Mouse (Mus musculus) limb, embryonic 11.5 days (tissue): ENCODE data around the gene Actl9. TPM values are rescaled to one million over a fixed set of nuclear protein-coding genes. Genes with fewer than 3 reads are reported as not detected.

Source experiments
- ATAC-seq: fragments of 200-750 bp; cut with Nextera tagmentation; 2 replicates; pipeline ENCODE4 v1.8.0; 2017; ENCODE audit warnings: low read depth; ENCODE audit not compliant: insufficient number of reproducible peaks, low FRiP score, low TSS enrichment
- DNase-seq: peaks from one replicate; pipeline ENCODE4 v3.0.0-alpha.2; 2015; ENCODE audit warnings: low spot score
- H3K27ac ChIP-seq: fragments of 300-500 bp; sonication (generic); replicated peaks from 2 replicates; pipeline ENCODE4 v1.5.1; 2014; ENCODE audit warnings: low read depth, mild to moderate bottlenecking, low read length
- H3K27me3 ChIP-seq: fragments of 300-500 bp; sonication (generic); 2 replicates; pipeline ENCODE4 v1.6.1; 2014; ENCODE audit warnings: mild to moderate bottlenecking, low read length, mixed read lengths; ENCODE audit not compliant: control insufficient read depth, insufficient read depth
- H3K36me3 ChIP-seq: fragments of 300-500 bp; sonication (generic); 2 replicates; pipeline ENCODE4 v1.6.1; 2014; ENCODE audit warnings: mild to moderate bottlenecking, low read length, moderate library complexity, mixed read lengths; ENCODE audit not compliant: control insufficient read depth, insufficient read depth
- H3K4me1 ChIP-seq: fragments of 300-500 bp; sonication (generic); 2 replicates; pipeline ENCODE4 v1.6.1; 2014; ENCODE audit warnings: low read length, mixed read lengths; ENCODE audit not compliant: control insufficient read depth, insufficient read depth
- H3K4me2 ChIP-seq: fragments of 300-500 bp; sonication (generic); 2 replicates; pipeline ENCODE4 v1.6.1; 2014; ENCODE audit warnings: low read depth, mild to moderate bottlenecking, moderate library complexity; ENCODE audit not compliant: severe bottlenecking
- H3K4me3 ChIP-seq: fragments of 300-500 bp; sonication (generic); 2 replicates; pipeline ENCODE4 v1.5.1; 2014; ENCODE audit warnings: low read depth, low read length
- H3K9ac ChIP-seq: fragments of 300-500 bp; sonication (generic); 2 replicates; pipeline ENCODE4 v1.6.1; 2014; ENCODE audit warnings: mild to moderate bottlenecking, low read length
- H3K9me3 ChIP-seq: fragments of 300-500 bp; sonication (generic); 2 replicates; pipeline ENCODE4 v1.6.1; 2016; ENCODE audit warnings: low read length; ENCODE audit not compliant: control insufficient read depth
- WGBS: fragments of 180-500 bp; shearing (Covaris S2); extraction: QIAGEN DNeasy Blood & Tissue Kit; methylation state at CpG from one replicate; pipeline ENCODE4 v1.1.7; 2014; 5-methylcytosine and 5-hydroxymethylcytosine counted together
- polyA plus RNA-seq: library from polyadenylated mRNA; unstranded; fragments of >200 nt; fragmentation: Nextera tagmentation; extraction: Ambion mirVana; gene quantifications from 2 replicates; pipeline ENCODE4 v1.2.1, GENCODE M21; 2014

Gene Actl9
- polyA plus RNA-seq, 1 experiment from 2014 or later, result not detected

DNA sequence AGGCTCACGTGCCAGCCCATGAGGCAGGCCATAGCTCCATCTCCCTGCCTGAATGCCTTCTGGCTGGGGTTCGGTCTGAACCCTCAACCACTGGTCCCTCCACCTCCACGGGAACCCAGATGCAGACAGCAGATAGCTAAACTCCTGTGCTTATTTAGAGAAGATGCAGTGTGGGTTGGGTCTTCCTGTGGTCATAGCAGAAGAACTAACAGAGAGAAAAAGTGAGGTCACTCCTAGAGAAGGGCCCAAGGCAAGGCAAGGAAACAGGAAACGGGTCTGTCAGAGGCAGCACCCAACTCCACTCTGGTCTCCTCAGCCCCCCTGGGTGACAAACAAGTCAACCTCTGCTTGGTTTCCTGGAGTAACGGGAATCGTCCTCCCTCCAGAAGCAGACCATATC is 38.5 kb downstream of the Actl9 start:
- no peak for ATAC-seq
- H3K36me3 ChIP-seq, result no peaks in the 10 kb centered on the region
- 71% methylated on average over 6 of the region's 6 CpGs for WGBS

More for the DNA sequence above, 38.5 kb downstream of the Actl9 start:
- no peaks in the 10 kb centered on the region for H3K27me3 ChIP-seq
- H3K4me2 ChIP-seq, result no peak overlapping the region
- no peak for DNase-seq
- H3K27ac ChIP-seq, result no peak overlapping the region
- no peaks in the 10 kb centered on the region for H3K9me3 ChIP-seq
- H3K4me1 ChIP-seq, result no peaks in the 10 kb centered on the region
- no peak overlapping the region for H3K4me3 ChIP-seq
- H3K9ac ChIP-seq, result no peak overlapping the region

Other genes starting within 250 kb of the Actl9 start
- not detected in 2 replicates for gene Olfr239, start 241.6 kb upstream of the Actl9 start, polyA plus RNA-seq
- gene Olfr1564, start 211.2 kb upstream of the Actl9 start, polyA plus RNA-seq, result not detected in 2 replicates
- 18.8 and 19.1 TPM in 2 replicates for gene Zfp955a, start 177.8 kb upstream of the Actl9 start, polyA plus RNA-seq
- gene Olfr63, start 168.2 kb upstream of the Actl9 start, polyA plus RNA-seq, result 0.01 TPM in 1 of 2 replicates, not detected in the other
- 9.3 TPM in 2 replicates for gene Zfp955b, start 143.4 kb upstream of the Actl9 start, polyA plus RNA-seq
- 15.4 and 17.1 TPM in 2 replicates for gene Zfp81, start 74.0 kb upstream of the Actl9 start, polyA plus RNA-seq
- gene Zfp101, start 38.3 kb upstream of the Actl9 start, polyA plus RNA-seq, result 27.2 and 27.8 TPM in 2 replicates
- 72.1 and 78.7 TPM in 2 replicates for gene Adamts10, start 91.3 kb downstream of the Actl9 start, polyA plus RNA-seq
- gene Myo1f, start 122.8 kb downstream of the Actl9 start, polyA plus RNA-seq, result 1.1 and 1.5 TPM in 2 replicates
- gene Zfp414, start 196.2 kb downstream of the Actl9 start, polyA plus RNA-seq, result 72.9 and 75.7 TPM in 2 replicates
- gene Pram1, start 205.2 kb downstream of the Actl9 start, polyA plus RNA-seq, result 0.67 and 0.84 TPM in 2 replicates